Mouse (Mus musculus): ENCODE measurements around the gene Mrpl53. TPM values are rescaled to one million over a fixed set of nuclear protein-coding genes. Genes with fewer than 3 reads are reported as not detected.

Gene Mrpl53
- polyA plus RNA-seq, 1 experiment, result 89.4 TPM

- peak; percentile 93 for DNase-seq (ENCODE audit: low read depth)
Measured at GRCm38 (mm10) chr6:83120930-83121862, 12.4 kb downstream of the Mrpl53 start, which contains the start of gene Wbp1. Gene Wbp1 (minus strand): TSS chr6:83121559.

GRCm38 (mm10) chr6:83121863-83122710 is 13.2 kb downstream of the Mrpl53 start:
- DNase-seq (ENCODE audit: low read depth), result no peak

- no peak for DNase-seq (ENCODE audit: low read depth)
Measured at GRCm38 (mm10) chr6:83122961-83123360, 14.1 kb downstream of the Mrpl53 start.

- no peak for DNase-seq (ENCODE audit: low read depth)
Measured at GRCm38 (mm10) chr6:83124851-83125312, 16.0 kb downstream of the Mrpl53 start.

- DNase-seq (ENCODE audit: low read depth), result no peak
Measured at GRCm38 (mm10) chr6:83125331-83125730, 16.5 kb downstream of the Mrpl53 start, which contains the start of gene Ino80b. Gene Ino80b (minus strand): TSS chr6:83125431.

- DNase-seq (ENCODE audit: low read depth), result no peak
Measured at GRCm38 (mm10) chr6:83127419-83127818, 18.6 kb downstream of the Mrpl53 start.

GRCm38 (mm10) chr6:83131469-83132034 is 22.7 kb downstream of the Mrpl53 start:
- DNase-seq (ENCODE audit: low read depth), result no peak

GRCm38 (mm10) chr6:83132176-83132919 is 23.5 kb downstream of the Mrpl53 start:
- DNase-seq (ENCODE audit: low read depth), result no peak

GRCm38 (mm10) chr6:83134226-83134625 is 25.4 kb downstream of the Mrpl53 start:
- no peak for DNase-seq (ENCODE audit: low read depth)

GRCm38 (mm10) chr6:83134951-83135513 is 26.2 kb downstream of the Mrpl53 start, which contains the start of gene Rtkn:
Gene Rtkn (plus strand): TSS chr6:83135463.
- DNase-seq (ENCODE audit: low read depth), result no peak

- DNase-seq (ENCODE audit: low read depth), result no peak
Measured at GRCm38 (mm10) chr6:83135571-83136161, 26.8 kb downstream of the Mrpl53 start.

GRCm38 (mm10) chr6:83136291-83136880 is 27.5 kb downstream of the Mrpl53 start:
- DNase-seq (ENCODE audit: low read depth), result no peak

- no peak for DNase-seq (ENCODE audit: low read depth)
Measured at GRCm38 (mm10) chr6:83136881-83137575, 28.2 kb downstream of the Mrpl53 start.

GRCm38 (mm10) chr6:83137576-83137950 is 28.7 kb downstream of the Mrpl53 start:
- no peak for DNase-seq (ENCODE audit: low read depth)

GRCm38 (mm10) chr6:83138056-83138455 is 29.2 kb downstream of the Mrpl53 start:
- no peak for DNase-seq (ENCODE audit: low read depth)

GRCm38 (mm10) chr6:83140044-83140443 is 31.2 kb downstream of the Mrpl53 start:
- DNase-seq (ENCODE audit: low read depth), result no peak

- DNase-seq (ENCODE audit: low read depth), result no peak
Measured at GRCm38 (mm10) chr6:83141636-83142035, 32.8 kb downstream of the Mrpl53 start.

GRCm38 (mm10) chr6:83142211-83142731 is 33.4 kb downstream of the Mrpl53 start:
- DNase-seq (ENCODE audit: low read depth), result no peak

- DNase-seq (ENCODE audit: low read depth), result no peak
Measured at GRCm38 (mm10) chr6:83142886-83143285, 34.0 kb downstream of the Mrpl53 start.
